Mouse (Mus musculus) heart, embryonic 10.5 days (tissue): ENCODE measurements at regions not wholly inside any gene's neighbourhood (a gene's known extent, or its start where the extent isn't known, plus 50 kb on each side); places are given as distances from the start of the nearest gene placed in this dataset.

ENCODE experiments used
- DNase-seq: peaks from one replicate; pipeline ENCODE4 v3.0.0-alpha.2; 2017; ENCODE audit warnings: low spot score
- H3K27ac ChIP-seq: fragments of 300-500 bp; sonication (generic); 2 replicates; pipeline ENCODE4 v1.5.1; 2016; ENCODE audit warnings: mild to moderate bottlenecking
- H3K27me3 ChIP-seq: fragments of 300-500 bp; sonication (generic); 2 replicates; pipeline ENCODE4 v1.6.1; 2016; ENCODE audit warnings: mild to moderate bottlenecking; ENCODE audit not compliant: poor library complexity, insufficient read depth, severe bottlenecking
- H3K36me3 ChIP-seq: fragments of 300-500 bp; sonication (generic); 2 replicates; pipeline ENCODE4 v1.6.1; 2016; ENCODE audit warnings: mild to moderate bottlenecking, moderate library complexity
- H3K4me1 ChIP-seq: fragments of 300-500 bp; sonication (generic); 2 replicates; pipeline ENCODE4 v1.6.1; 2016; ENCODE audit warnings: mild to moderate bottlenecking
- H3K4me3 ChIP-seq: fragments of 300-500 bp; sonication (generic); 2 replicates; pipeline ENCODE4 v1.5.1; 2016; ENCODE audit warnings: mild to moderate bottlenecking, moderate library complexity
- H3K9me3 ChIP-seq: fragments of 300-500 bp; sonication (generic); 2 replicates; pipeline ENCODE4 v1.6.1; 2016; ENCODE audit warnings: mild to moderate bottlenecking, moderate library complexity
- WGBS: fragments of 180-500 bp; shearing (Covaris S2); methylation state at CpG from one replicate; pipeline ENCODE4 v1.1.7; 2016; 5-methylcytosine and 5-hydroxymethylcytosine counted together

DNA sequence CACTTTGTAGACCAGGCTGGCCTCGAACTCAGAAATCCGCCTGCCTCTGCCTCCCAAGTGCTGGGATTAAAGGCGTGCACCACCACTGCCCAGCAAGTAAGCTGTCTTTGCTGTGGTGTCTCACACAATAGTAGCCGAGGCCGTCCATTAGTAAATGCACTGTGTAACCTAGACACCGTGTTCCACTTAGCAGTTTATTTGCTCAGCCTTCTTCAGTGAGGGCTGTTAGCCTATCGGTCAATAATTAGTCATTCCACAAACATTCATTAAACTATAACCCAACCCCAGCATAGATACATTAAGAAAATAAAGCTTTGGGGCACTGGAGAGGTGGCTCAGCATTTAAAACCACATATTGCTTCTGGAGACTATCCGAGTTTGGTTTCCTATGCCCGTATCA, 102.0 kb downstream of the Rplp1 start:
- DNase-seq = no peak
- WGBS = 85% methylated on average over 9 of the region's 9 CpGs
- H3K4me3 ChIP-seq = no peak overlapping the region
- no peaks in the 10 kb centered on the region for H3K9me3 ChIP-seq
- no peak overlapping the region for H3K27ac ChIP-seq
- H3K4me1 ChIP-seq = peaks cover 28% of the 10 kb centered on the region
- H3K36me3 ChIP-seq = no peaks in the 10 kb centered on the region
- H3K27me3 ChIP-seq = peaks cover 8% of the 10 kb centered on the region

DNA sequence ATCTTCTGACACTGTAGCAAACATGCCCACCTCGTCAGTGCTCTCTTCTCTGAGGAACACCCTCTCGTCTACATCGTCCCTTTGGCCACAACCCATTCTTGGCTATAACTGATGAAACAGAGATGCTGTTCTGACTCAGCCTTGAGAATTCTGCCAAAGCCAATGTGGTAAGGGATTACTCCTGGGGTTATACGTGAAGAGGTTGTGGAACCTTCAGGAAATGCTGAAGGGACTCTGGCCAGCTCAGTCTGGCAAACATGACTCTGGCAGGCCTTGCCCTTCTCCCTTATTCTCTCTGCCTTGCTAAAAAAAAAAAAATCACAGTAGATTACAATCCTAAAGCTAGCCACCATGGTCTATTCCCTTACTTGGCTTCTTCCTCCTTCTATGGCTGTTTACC, 103.9 kb downstream of the Rplp1 start:
- Histone ChIP-seq H3K36me3 (no peaks in the 10 kb centered on the region), H3K27me3 (peaks cover 15% of the 10 kb centered on the region), H3K27ac (no peak overlapping the region), H3K4me3 (no peak overlapping the region), H3K9me3 (no peaks in the 10 kb centered on the region), H3K4me1 (peaks cover 16% of the 10 kb centered on the region)
- 68% methylated on average over 4 of the region's 4 CpGs for WGBS
- no peak for DNase-seq

DNA sequence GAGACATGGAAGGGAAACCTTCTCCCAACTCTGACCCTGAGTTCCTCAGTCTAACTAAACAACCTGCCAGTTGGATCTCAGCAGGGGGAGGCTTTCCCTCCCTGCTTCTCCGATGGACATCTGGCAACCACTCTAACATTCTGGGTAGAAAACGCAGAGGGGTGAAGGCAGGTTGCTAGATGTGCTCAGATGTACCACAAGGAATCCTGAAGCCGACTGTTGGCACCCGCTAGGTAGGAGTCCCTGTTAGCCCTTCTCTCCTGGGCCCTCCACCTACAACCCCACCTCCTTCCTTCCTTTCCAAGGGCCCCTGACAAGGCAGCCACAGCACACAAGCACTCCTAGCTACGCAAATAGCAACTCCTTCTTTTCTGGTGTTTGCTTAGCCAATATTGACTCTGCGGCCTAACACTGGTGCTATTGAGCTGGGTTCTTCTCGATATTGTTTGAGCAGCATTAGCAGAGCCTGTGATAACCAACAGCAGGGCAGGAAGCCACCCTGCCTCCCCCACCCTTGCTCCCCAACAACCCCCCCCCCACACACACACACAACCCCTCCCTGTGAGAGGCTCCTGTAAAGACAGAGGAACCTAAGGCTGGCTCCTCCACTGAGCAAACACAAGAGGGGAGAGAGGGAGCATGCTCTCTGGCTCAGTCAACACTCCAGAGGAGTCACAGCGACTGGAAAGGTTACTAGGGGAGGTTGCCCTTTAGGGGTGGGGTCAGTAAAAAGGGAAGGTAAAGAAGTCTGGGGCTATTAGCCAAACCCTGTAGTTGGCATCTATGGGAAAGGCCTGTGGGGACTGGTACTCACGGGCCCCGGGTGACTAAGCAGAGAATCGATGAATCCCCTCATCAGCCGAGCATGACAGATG, 105.8 kb downstream of the Rplp1 start:
- WGBS = 65% methylated on average over 12 of the region's 12 CpGs
- peaks cover 16% of the 10 kb centered on the region for H3K4me1 ChIP-seq
- H3K27me3 ChIP-seq = peaks cover 21% of the 10 kb centered on the region
- H3K36me3 ChIP-seq = no peaks in the 10 kb centered on the region
- H3K27ac ChIP-seq = no peak overlapping the region; the same call in 1 of the 2 replicates
- no peak overlapping the region for H3K4me3 ChIP-seq
- no peak for DNase-seq
- no peaks in the 10 kb centered on the region for H3K9me3 ChIP-seq

DNA sequence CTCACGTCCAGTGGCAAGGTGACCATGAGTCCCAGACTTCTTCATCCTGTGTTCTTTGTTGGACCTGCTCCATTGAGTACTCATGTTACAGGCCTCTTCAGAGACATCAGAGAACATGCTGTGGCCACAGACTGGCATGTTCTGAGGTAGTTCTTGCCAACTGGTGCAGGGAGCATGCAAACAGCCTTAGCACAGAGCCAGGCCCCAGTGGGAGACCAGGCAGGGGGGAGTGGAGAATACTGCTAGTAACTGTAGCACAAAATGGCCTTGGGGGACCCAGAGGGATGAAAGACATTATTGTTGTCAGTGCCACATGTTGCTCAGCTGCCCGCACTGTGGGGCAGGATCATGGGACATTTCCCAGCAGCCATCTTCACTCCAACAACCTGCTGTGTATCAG, 108.4 kb downstream of the Rplp1 start:
- Histone ChIP-seq H3K36me3 (no peaks in the 10 kb centered on the region), H3K4me1 (peaks cover 18% of the 10 kb centered on the region), H3K4me3 (no peak overlapping the region), H3K27ac (no peak overlapping the region), H3K27me3 (peaks cover 21% of the 10 kb centered on the region), H3K9me3 (no peaks in the 10 kb centered on the region)
- DNase-seq = no peak
- WGBS = 77% methylated on average over 2 of the region's 2 CpGs

DNA sequence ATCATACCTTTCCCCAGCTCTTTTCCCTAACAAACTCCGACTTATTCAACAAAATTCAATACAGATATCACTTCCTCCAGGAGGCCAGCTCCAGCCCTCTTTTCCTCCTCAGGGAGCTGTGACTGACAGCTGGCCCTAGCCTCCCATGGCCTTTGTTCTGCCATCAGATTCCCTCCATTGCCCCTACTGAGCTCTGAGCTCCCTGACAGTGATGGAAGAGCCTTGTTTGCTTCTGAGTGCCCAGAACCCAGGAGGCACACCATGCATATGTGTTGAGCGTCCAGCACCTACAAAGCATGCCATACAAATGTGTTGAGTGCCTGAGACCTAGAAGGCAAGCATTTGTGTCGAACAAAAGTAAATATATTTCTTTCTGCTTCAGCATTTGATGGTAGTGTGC, 110.8 kb downstream of the Rplp1 start:
- 43% methylated on average over 3 of the region's 3 CpGs for WGBS
- Histone ChIP-seq H3K27me3 (peaks cover 17% of the 10 kb centered on the region), H3K27ac (no peak overlapping the region), H3K4me3 (no peak overlapping the region), H3K4me1 (peaks cover 15% of the 10 kb centered on the region), H3K9me3 (no peaks in the 10 kb centered on the region), H3K36me3 (no peaks in the 10 kb centered on the region)
- no peak for DNase-seq

DNA sequence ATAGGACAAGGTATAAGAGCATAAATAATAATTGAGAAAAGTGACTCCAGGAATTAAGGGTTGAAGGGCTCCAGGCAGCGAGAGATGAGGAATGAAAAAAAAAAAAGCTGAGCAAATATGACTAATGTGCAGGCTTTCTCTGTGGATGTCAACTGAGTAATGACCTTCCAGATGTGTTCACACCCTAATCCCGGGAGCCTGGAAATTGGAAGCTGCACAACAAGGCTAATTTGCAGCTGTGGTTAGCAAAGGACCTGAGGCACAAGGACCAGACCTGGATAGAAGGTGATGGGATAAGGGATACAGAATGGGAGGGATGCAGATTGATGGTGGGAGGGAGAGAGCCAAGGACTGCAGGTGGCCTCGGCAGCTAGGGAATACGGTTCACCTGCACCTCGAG, 111.6 kb downstream of the Rplp1 start:
- Histone ChIP-seq H3K4me3 (no peak overlapping the region), H3K9me3 (no peaks in the 10 kb centered on the region), H3K36me3 (no peaks in the 10 kb centered on the region), H3K4me1 (peaks cover 6% of the 10 kb centered on the region), H3K27me3 (peaks cover 16% of the 10 kb centered on the region; the same call in 1 of the 2 replicates), H3K27ac (no peak overlapping the region)
- DNase-seq = no peak
- 75% methylated on average over 5 of the region's 5 CpGs for WGBS

DNA sequence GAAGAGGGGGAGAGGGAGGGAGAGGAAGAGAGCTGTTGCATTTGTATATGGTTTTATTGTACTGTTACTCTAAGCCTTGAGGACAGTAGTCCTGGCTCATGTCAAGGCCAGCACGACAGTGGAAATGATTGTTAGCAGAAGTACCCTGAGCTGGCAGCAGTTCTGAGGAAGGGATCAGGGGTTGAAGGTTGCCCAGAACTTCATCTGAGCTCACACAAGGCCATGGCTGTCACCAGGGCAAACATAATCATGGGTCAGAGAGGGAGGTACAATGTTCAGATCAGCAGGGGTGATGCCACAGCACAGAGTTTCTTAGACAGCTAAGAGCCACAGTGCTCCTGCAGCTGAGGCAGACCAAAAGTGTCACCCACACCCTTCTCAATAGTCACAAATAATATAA, 114.8 kb downstream of the Rplp1 start:
- 59% methylated on average over 1 of the region's 1 CpGs for WGBS
- H3K4me3 ChIP-seq = no peak overlapping the region
- H3K4me1 ChIP-seq = 0 out of 2 replicates have a peak, but pooled peaks cover 2% of the 10 kb centered on the region
- H3K36me3 ChIP-seq = no peaks in the 10 kb centered on the region
- peaks cover 5% of the 10 kb centered on the region; the same call in 1 of the 2 replicates for H3K27me3 ChIP-seq
- DNase-seq = no peak
- H3K9me3 ChIP-seq = no peaks in the 10 kb centered on the region
- no peak overlapping the region for H3K27ac ChIP-seq

DNA sequence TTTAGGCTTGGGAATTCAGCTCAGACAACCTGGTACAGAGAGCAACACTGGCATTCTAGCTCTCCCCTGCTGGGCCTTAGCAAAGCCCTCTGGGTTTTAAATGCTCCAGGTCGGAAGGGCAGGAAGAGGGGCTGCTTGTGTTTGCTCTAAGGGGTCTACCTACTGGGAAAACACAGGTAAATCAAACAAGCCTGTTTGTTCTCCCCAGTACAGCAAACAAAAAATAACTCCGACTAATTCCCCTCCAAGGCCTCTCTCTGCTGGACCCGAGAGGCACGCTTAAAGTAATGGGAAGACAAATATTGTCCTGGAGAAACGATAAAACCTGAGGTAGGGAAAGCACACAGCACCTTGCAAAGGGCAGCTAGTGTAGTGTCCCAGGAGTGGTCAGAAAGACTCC, 118.4 kb downstream of the Rplp1 start:
- Histone ChIP-seq H3K36me3 (no peaks in the 10 kb centered on the region), H3K27me3 (peaks cover 4% of the 10 kb centered on the region; the same call in 1 of the 2 replicates), H3K4me1 (no peaks in the 10 kb centered on the region), H3K9me3 (no peaks in the 10 kb centered on the region), H3K27ac (no peak overlapping the region), H3K4me3 (no peak overlapping the region)
- DNase-seq = no peak
- WGBS = 69% methylated on average over 5 of the region's 5 CpGs

DNA sequence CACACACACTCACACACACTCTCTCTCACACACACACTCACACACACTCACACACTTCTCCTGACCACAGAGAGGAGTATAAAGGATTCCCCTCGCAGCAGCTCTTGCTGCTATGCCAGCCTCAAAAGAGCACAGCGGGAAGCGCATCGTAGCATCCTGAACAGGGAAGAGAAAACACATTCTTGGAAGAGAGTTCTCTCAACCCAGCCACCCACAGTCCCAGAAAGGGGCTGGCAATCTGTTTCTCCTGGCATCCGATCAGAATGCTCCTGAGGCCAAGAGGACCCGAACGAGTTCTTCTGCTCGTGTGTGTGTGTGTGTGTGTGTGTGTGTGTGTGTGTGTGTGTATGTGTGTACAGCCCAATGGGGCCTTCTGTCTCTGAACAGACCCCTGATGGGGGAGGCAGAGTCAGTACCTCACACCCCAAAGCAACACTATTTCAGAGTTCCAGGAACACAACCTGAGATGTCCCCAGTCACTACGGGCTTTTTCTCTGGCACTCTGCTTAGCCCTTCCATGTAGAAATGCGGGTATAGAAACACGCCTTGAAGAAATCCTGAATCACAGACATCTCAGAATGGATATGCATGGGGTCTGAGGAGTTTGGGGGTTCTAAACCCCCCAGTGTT, 122.8 kb downstream of the Rplp1 start:
- Histone ChIP-seq H3K27ac (no peak overlapping the region), H3K4me3 (no peak overlapping the region), H3K4me1 (no peaks in the 10 kb centered on the region), H3K36me3 (no peaks in the 10 kb centered on the region), H3K27me3 (peaks cover 4% of the 10 kb centered on the region; the same call in 1 of the 2 replicates), H3K9me3 (no peaks in the 10 kb centered on the region)
- no peak for DNase-seq
- 75% methylated on average over 11 of the region's 11 CpGs for WGBS

DNA sequence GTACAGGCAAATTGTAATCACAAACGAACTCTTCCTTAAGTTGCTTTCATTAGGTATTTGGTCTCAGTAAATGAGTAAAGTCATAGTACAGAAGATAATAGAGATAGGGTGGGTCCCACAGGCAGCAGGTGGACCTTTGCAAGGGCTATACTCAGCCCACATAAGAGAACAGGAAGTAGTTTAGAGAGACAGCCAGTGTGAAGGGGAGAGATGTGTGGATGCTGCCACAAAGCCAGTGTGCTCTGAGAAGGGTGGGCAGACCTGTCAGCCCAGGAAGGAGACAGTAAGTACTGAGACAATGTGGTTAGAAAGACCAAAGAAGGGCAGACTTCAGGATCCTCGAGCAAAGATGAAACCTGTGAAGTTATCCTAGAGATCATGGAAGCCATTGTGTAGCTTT, 123.5 kb downstream of the Rplp1 start:
- 72% methylated on average over 2 of the region's 2 CpGs for WGBS
- Histone ChIP-seq H3K27me3 (peaks cover 4% of the 10 kb centered on the region; the same call in 1 of the 2 replicates), H3K9me3 (no peaks in the 10 kb centered on the region)

DNA sequence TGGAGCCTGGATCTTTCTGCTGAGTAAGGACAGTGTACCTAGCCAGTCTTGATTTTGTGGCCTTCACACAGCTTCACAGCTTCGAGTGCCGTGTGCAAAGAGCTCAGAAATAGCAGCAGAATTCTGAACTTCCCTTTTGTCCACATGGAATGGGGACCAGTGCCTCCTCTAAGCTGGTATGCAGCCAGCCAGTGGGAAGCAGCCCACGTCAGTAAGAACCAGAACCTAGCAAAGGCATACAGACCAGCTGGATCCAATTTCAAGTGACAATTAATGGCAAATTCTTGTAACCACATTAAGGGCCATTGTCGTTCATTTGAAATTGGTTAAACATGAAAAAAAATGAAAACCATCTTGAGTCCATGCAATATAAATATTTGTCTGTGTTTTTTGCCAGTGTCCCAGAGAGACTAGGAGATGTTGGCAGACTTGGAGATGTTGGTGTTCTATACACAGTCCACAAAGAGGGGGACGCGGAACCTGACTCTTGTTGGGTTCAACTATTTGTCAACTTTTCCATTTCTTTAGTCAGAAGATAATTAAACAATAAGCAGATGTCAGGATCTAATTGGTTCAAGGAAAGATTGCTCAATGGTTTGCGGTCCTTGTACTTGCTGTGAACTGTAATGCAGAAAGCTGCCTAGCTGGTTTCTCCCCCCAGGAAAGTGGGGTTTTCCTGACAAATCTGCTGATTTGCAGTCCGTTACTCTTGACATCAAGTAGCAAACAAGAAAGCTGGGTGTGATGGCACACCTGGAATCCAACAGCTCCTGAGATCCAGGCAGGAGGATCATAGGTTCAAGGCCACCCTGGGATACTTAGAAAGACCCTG, 125.1 kb downstream of the Rplp1 start:
- Histone ChIP-seq H3K36me3 (no peaks in the 10 kb centered on the region), H3K4me3 (no peak overlapping the region), H3K4me1 (no peaks in the 10 kb centered on the region), H3K27ac (no peak overlapping the region), H3K27me3 (no peaks in the 10 kb centered on the region), H3K9me3 (no peaks in the 10 kb centered on the region)
- WGBS = 78% methylated on average over 8 of the region's 8 CpGs
- no peak for DNase-seq

More for the DNA sequence above, 123.5 kb downstream of the Rplp1 start:
- Histone ChIP-seq H3K4me1 (no peaks in the 10 kb centered on the region), H3K27ac (no peak overlapping the region), H3K4me3 (no peak overlapping the region), H3K36me3 (no peaks in the 10 kb centered on the region)
- DNase-seq = no peak

DNA sequence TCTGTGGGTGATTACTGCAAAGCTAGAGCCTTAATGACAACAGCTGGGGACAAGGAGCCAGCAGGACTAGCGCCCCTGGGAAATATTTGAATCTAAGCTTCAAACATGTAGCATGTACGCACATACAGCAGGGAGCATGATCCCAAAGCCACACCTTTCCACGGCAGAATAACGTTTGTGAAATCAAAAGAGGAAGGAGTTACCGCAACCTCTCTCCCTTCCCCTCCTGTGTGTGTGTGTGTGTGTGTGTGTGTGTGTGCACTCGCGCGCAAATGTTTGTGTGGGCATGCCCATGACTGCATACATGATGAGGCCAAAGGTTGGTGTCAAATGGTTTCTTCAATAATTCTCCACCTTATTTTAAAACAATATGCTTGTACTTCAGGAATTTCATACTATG, 132.9 kb downstream of the Rplp1 start:
- H3K4me1 ChIP-seq = no peaks in the 10 kb centered on the region
- H3K36me3 ChIP-seq = no peaks in the 10 kb centered on the region
- no peak for DNase-seq
- peaks cover 24% of the 10 kb centered on the region for H3K27me3 ChIP-seq
- 88% methylated on average over 8 of the region's 8 CpGs for WGBS
- H3K4me3 ChIP-seq = no peak overlapping the region
- H3K9me3 ChIP-seq = no peaks in the 10 kb centered on the region
- H3K27ac ChIP-seq = no peak overlapping the region
